Mouse (Mus musculus): ENCODE data around the gene Nr2c2ap. TPM values are rescaled to one million over a fixed set of nuclear protein-coding genes. Genes with fewer than 3 reads are reported as not detected.

Gene Nr2c2ap
- polyA plus RNA-seq, 1 experiment, result 29.5 TPM

- no peak overlapping the region for H3K4me3 ChIP-seq (replicated peaks; ENCODE audit: control insufficient read depth, low read depth, low read length)
- H3K27ac ChIP-seq (ENCODE audit: control insufficient read depth, insufficient read depth, low read depth, low read length, poor library complexity), result no peak overlapping the region
- peaks cover 2% of the 10 kb centered on the region for H3K4me1 ChIP-seq (ENCODE audit: control insufficient read depth, insufficient read depth, low read length)
- TF ChIP-seq POLR2A (IDR thresholded peaks at IDR 0.05; ENCODE audit: borderline replicate concordance, control insufficient read depth, low read depth, low read length) (no peak), CTCF (IDR thresholded peaks at IDR 0.05; ENCODE audit: control insufficient read depth, insufficient read depth, low read length) (no peak)
- 25% methylated on average over 13 of the region's 13 CpGs for WGBS
These were observed 28.9 kb downstream of the Nr2c2ap start for GRCm38 (mm10) chr8:70160015-70160414.

GRCm38 (mm10) chr8:70163316-70163715 lies 32.2 kb downstream of the Nr2c2ap start:
- 74% methylated on average over 3 of the region's 3 CpGs for WGBS
- TF ChIP-seq CTCF (IDR thresholded peaks at IDR 0.05; ENCODE audit: control insufficient read depth, insufficient read depth, low read length) (no peak), POLR2A (IDR thresholded peaks at IDR 0.05; ENCODE audit: borderline replicate concordance, control insufficient read depth, low read depth, low read length) (no peak)
- no peak overlapping the region for H3K4me3 ChIP-seq (replicated peaks; ENCODE audit: control insufficient read depth, low read depth, low read length)
- no peaks in the 10 kb centered on the region; the same call in 1 of the 2 replicates for H3K4me1 ChIP-seq (ENCODE audit: control insufficient read depth, insufficient read depth, low read length)
- H3K27ac ChIP-seq (ENCODE audit: control insufficient read depth, insufficient read depth, low read depth, low read length, poor library complexity), result no peak overlapping the region

GRCm38 (mm10) chr8:70166504-70167110 lies 35.5 kb downstream of the Nr2c2ap start:
- 1% methylated on average over 21 of the region's 21 CpGs for WGBS
- H3K4me3 ChIP-seq (replicated peaks; ENCODE audit: control insufficient read depth, low read depth, low read length), result no peak overlapping the region

GRCm38 (mm10) chr8:70170116-70170515 lies 39.0 kb downstream of the Nr2c2ap start:
- H3K4me1 ChIP-seq (ENCODE audit: control insufficient read depth, insufficient read depth, low read length), result peaks cover 4% of the 10 kb centered on the region; the same call in 1 of the 2 replicates
- no peak overlapping the region for H3K27ac ChIP-seq (ENCODE audit: control insufficient read depth, insufficient read depth, low read depth, low read length, poor library complexity)
- TF ChIP-seq CTCF (IDR thresholded peaks at IDR 0.05; ENCODE audit: control insufficient read depth, insufficient read depth, low read length), result no peak
- TF ChIP-seq POLR2A (IDR thresholded peaks at IDR 0.05; ENCODE audit: borderline replicate concordance, control insufficient read depth, low read depth, low read length), result no peak
- 76% methylated on average over 3 of the region's 3 CpGs for WGBS
- H3K4me3 ChIP-seq (replicated peaks; ENCODE audit: control insufficient read depth, low read depth, low read length), result no peak overlapping the region

More at GRCm38 (mm10) chr8:70166504-70167110, 35.5 kb downstream of the Nr2c2ap start:
- no peak overlapping the region for H3K27ac ChIP-seq (ENCODE audit: control insufficient read depth, insufficient read depth, low read depth, low read length, poor library complexity)
- peak; percentile 91 for TF ChIP-seq CTCF (IDR thresholded peaks at IDR 0.05; ENCODE audit: control insufficient read depth, insufficient read depth, low read length)
- TF ChIP-seq POLR2A (IDR thresholded peaks at IDR 0.05; ENCODE audit: borderline replicate concordance, control insufficient read depth, low read depth, low read length), result peak; percentile 17; the same call in 1 of the 2 replicates
- peaks cover 1% of the 10 kb centered on the region; the same call in 1 of the 2 replicates for H3K4me1 ChIP-seq (ENCODE audit: control insufficient read depth, insufficient read depth, low read length)

- WGBS, result 79% methylated on average over 3 of the region's 3 CpGs
- H3K27ac ChIP-seq (ENCODE audit: control insufficient read depth, insufficient read depth, low read depth, low read length, poor library complexity), result no peak overlapping the region
- TF ChIP-seq CTCF (IDR thresholded peaks at IDR 0.05; ENCODE audit: control insufficient read depth, insufficient read depth, low read length), result no peak
- no peak for TF ChIP-seq POLR2A (IDR thresholded peaks at IDR 0.05; ENCODE audit: borderline replicate concordance, control insufficient read depth, low read depth, low read length)
- no peak overlapping the region for H3K4me3 ChIP-seq (replicated peaks; ENCODE audit: control insufficient read depth, low read depth, low read length)
- peaks cover 4% of the 10 kb centered on the region; the same call in 1 of the 2 replicates for H3K4me1 ChIP-seq (ENCODE audit: control insufficient read depth, insufficient read depth, low read length)
These were observed 39.6 kb downstream of the Nr2c2ap start for GRCm38 (mm10) chr8:70170748-70171147.

- 80% methylated on average over 7 of the region's 7 CpGs for WGBS
- no peak overlapping the region for H3K4me3 ChIP-seq (replicated peaks; ENCODE audit: control insufficient read depth, low read depth, low read length)
- TF ChIP-seq CTCF (IDR thresholded peaks at IDR 0.05; ENCODE audit: control insufficient read depth, insufficient read depth, low read length), result no peak
- TF ChIP-seq POLR2A (IDR thresholded peaks at IDR 0.05; ENCODE audit: borderline replicate concordance, control insufficient read depth, low read depth, low read length), result no peak
- peaks cover 4% of the 10 kb centered on the region; the same call in 1 of the 2 replicates for H3K4me1 ChIP-seq (ENCODE audit: control insufficient read depth, insufficient read depth, low read length)
- no peak overlapping the region for H3K27ac ChIP-seq (ENCODE audit: control insufficient read depth, insufficient read depth, low read depth, low read length, poor library complexity)
These were observed 40.1 kb downstream of the Nr2c2ap start for GRCm38 (mm10) chr8:70171240-70171639.

GRCm38 (mm10) chr8:70172043-70172681 lies 41.0 kb downstream of the Nr2c2ap start, which contains the start of gene Tmem161a:
Tmem161a (plus strand) TSS chr8:70172356.
- TF ChIP-seq POLR2A (IDR thresholded peaks at IDR 0.05; ENCODE audit: borderline replicate concordance, control insufficient read depth, low read depth, low read length), result peak; percentile 83; the same call in 1 of the 2 replicates
- peak; percentile 9; the same call in 1 of the 2 replicates for TF ChIP-seq CTCF (IDR thresholded peaks at IDR 0.05; ENCODE audit: control insufficient read depth, insufficient read depth, low read length)
- WGBS, result 2% methylated on average over 27 of the region's 27 CpGs
- Histone ChIP-seq H3K4me3 (replicated peaks; ENCODE audit: control insufficient read depth, low read depth, low read length) (peak within 1 kb of the TSS; percentile 80), H3K4me1 (ENCODE audit: control insufficient read depth, insufficient read depth, low read length) (peaks cover 4% of the 10 kb centered on the region; the same call in 1 of the 2 replicates), H3K27ac (ENCODE audit: control insufficient read depth, insufficient read depth, low read depth, low read length, poor library complexity) (no peak within 1 kb of the TSS)

GRCm38 (mm10) chr8:70173320-70173719 lies 42.2 kb downstream of the Nr2c2ap start:
- peaks cover 4% of the 10 kb centered on the region; the same call in 1 of the 2 replicates for H3K4me1 ChIP-seq (ENCODE audit: control insufficient read depth, insufficient read depth, low read length)
- no peak for TF ChIP-seq POLR2A (IDR thresholded peaks at IDR 0.05; ENCODE audit: borderline replicate concordance, control insufficient read depth, low read depth, low read length)
- no peak for TF ChIP-seq CTCF (IDR thresholded peaks at IDR 0.05; ENCODE audit: control insufficient read depth, insufficient read depth, low read length)
- no peak overlapping the region for H3K27ac ChIP-seq (ENCODE audit: control insufficient read depth, insufficient read depth, low read depth, low read length, poor library complexity)
- no peak overlapping the region for H3K4me3 ChIP-seq (replicated peaks; ENCODE audit: control insufficient read depth, low read depth, low read length)
- 55% methylated on average over 5 of the region's 5 CpGs for WGBS

Measured in bone marrow, adult 2 months (tissue).